Mouse (Mus musculus): ENCODE data around the gene Psma6. TPM values are rescaled to one million over a fixed set of nuclear protein-coding genes. Genes with fewer than 3 reads are reported as not detected.

Gene Psma6
- total and polyA plus RNA-seq, 3 experiments, result 70.9 to 163 (median 140) TPM

GRCm38 (mm10) chr12:55397544-55398239, 13.7 kb downstream of the Psma6 start:
- Histone ChIP-seq H3K27me3 (ENCODE audit: control insufficient read depth, insufficient read depth, low read length) (no peaks in the 10 kb centered on the region), H3K27ac (peak overlapping the region; percentile 97), H3K9ac (ENCODE audit: low read depth, low read length) (peak overlapping the region; percentile 83), H3K4me3 (peak overlapping the region; percentile 90), H3K4me1 (ENCODE audit: control insufficient read depth, insufficient read depth, low read length) (peaks cover 2% of the 10 kb centered on the region), H3K79me2 (replicated peaks; ENCODE audit: control insufficient read depth, insufficient read depth, low read length) (peaks cover 2% of the 10 kb centered on the region), H3K36me3 (ENCODE audit: control insufficient read depth, insufficient read depth, low read length) (peaks cover 8% of the 10 kb centered on the region)
- no peak for TF ChIP-seq CTCF (IDR thresholded peaks at IDR 0.05)
- TF ChIP-seq EP300 (IDR thresholded peaks at IDR 0.05; ENCODE audit: insufficient read depth, low read depth, low read length), result peak; percentile 62; the same call in 1 of the 2 replicates
- 36% methylated on average over 9 of the region's 9 CpGs for WGBS
- intact Hi-C loops (cut with DNase I), result loop anchor here (1.0 to 2.0 kb wide), 2 partner anchors 49 to 95 kb away; partner anchors contain the start of gene Nfkbia
- DNase-seq, result peak in 1 of 2 experiments; percentile 31

- H3K36me3 ChIP-seq (ENCODE audit: control insufficient read depth, insufficient read depth, low read length), result peaks cover 8% of the 10 kb centered on the region
- intact Hi-C loops (cut with DNase I), result loop anchor here (1.0 to 2.0 kb wide), 2 partner anchors 48 to 94 kb away; partner anchors contain the start of gene Nfkbia
- peak; percentile 93 to 94 for DNase-seq
- peaks cover 2% of the 10 kb centered on the region for H3K4me1 ChIP-seq (ENCODE audit: control insufficient read depth, insufficient read depth, low read length)
- peak overlapping the region; percentile 97 for H3K27ac ChIP-seq
- 1% methylated on average over 51 of the region's 51 CpGs for WGBS
- TF ChIP-seq POLR2A (IDR thresholded peaks at IDR 0.05; ENCODE audit: insufficient read depth, low read depth, low read length) (peak; percentile 96), CTCF (IDR thresholded peaks at IDR 0.05) (peak; percentile 45), EP300 (IDR thresholded peaks at IDR 0.05; ENCODE audit: insufficient read depth, low read depth, low read length) (peak; percentile 85; the same call in 1 of the 2 replicates)
- peaks cover 2% of the 10 kb centered on the region for H3K79me2 ChIP-seq (replicated peaks; ENCODE audit: control insufficient read depth, insufficient read depth, low read length)
- no peaks in the 10 kb centered on the region for H3K27me3 ChIP-seq (ENCODE audit: control insufficient read depth, insufficient read depth, low read length)
- peak overlapping the region; percentile 90 for H3K4me3 ChIP-seq
- H3K9ac ChIP-seq (ENCODE audit: low read depth, low read length), result peak overlapping the region; percentile 88
Observed at GRCm38 (mm10) chr12:55398240-55399127, 14.5 kb downstream of the Psma6 start.

DNA sequence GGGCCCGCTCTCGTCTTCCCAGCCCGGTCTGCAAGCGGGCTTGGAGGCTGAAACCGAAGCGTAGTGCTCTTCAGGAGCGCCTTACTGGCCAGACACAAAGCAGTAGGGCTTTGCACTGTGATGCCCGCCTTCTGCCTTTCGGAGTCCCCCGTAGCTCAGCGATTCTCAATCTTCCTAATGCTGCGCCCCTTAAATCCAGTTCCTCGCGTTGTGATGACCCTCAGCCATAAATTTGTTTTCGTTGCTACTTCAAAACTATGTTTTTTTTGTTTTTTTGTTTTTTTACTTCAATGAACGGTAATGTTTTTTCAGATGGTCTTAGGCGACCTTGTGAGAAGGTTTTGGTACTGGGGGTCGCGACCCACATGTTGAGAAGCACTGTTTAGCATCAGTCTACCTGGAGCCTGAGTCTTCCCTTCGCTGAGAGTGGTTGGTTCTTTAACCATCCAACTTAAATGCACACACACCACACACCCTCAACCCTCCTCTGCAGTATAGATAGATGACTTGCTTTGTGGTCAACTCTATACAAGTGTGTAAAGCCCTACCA, 15.2 kb downstream of the Psma6 start:
- Histone ChIP-seq H3K79me2 (replicated peaks; ENCODE audit: control insufficient read depth, insufficient read depth, low read length) (peaks cover 4% of the 10 kb centered on the region), H3K27ac (peak overlapping the region; percentile 97), H3K36me3 (ENCODE audit: control insufficient read depth, insufficient read depth, low read length) (peaks cover 8% of the 10 kb centered on the region), H3K4me3 (peak overlapping the region; percentile 90), H3K27me3 (ENCODE audit: control insufficient read depth, insufficient read depth, low read length) (no peaks in the 10 kb centered on the region), H3K4me1 (ENCODE audit: control insufficient read depth, insufficient read depth, low read length) (peaks cover 2% of the 10 kb centered on the region), H3K9ac (ENCODE audit: low read depth, low read length) (peak overlapping the region; percentile 88)
- intact Hi-C loops (cut with DNase I), result loop anchor here (2.0 kb wide), 1 partner anchor 48 kb away; no protein-coding TSS in a partner anchor
- TF ChIP-seq EP300 (IDR thresholded peaks at IDR 0.05; ENCODE audit: insufficient read depth, low read depth, low read length) (no peak), POLR2A (IDR thresholded peaks at IDR 0.05; ENCODE audit: insufficient read depth, low read depth, low read length) (no peak), CTCF (IDR thresholded peaks at IDR 0.05) (no peak)
- DNase-seq, result no peak
- 2% methylated on average over 20 of the region's 20 CpGs for WGBS

DNA sequence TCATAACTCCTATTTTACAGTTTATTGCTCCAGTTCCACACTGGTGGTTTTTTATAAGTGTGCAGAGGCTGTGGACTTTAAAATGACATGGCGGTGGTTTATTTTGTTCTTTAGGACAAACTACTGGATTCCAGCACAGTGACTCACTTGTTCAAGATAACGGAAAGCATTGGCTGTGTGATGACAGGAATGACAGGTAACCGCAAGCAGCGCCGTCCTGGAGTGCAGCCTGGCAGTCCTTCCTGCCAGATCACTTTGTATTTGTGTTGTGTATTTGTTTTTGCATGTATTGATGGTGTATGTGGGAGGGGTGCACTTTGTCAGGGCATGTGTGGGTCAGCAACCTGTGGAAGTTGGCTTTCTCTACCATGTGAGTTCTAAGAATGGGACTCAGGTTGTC, 23.9 kb downstream of the Psma6 start:
- H3K79me2 ChIP-seq (replicated peaks; ENCODE audit: control insufficient read depth, insufficient read depth, low read length), result peaks cover 7% of the 10 kb centered on the region
- H3K27me3 ChIP-seq (ENCODE audit: control insufficient read depth, insufficient read depth, low read length), result no peaks in the 10 kb centered on the region
- intact Hi-C loops (cut with DNase I), result no loop called here
- no peak overlapping the region for H3K4me3 ChIP-seq
- WGBS, result 37% methylated on average over 5 of the region's 5 CpGs
- H3K27ac ChIP-seq, result no peak overlapping the region
- H3K9ac ChIP-seq (ENCODE audit: low read depth, low read length), result no peak overlapping the region
- TF ChIP-seq CTCF (IDR thresholded peaks at IDR 0.05) (no peak), POLR2A (IDR thresholded peaks at IDR 0.05; ENCODE audit: insufficient read depth, low read depth, low read length) (no peak)
- no peaks in the 10 kb centered on the region for H3K4me1 ChIP-seq (ENCODE audit: control insufficient read depth, insufficient read depth, low read length)
- peaks cover 10% of the 10 kb centered on the region for H3K36me3 ChIP-seq (ENCODE audit: control insufficient read depth, insufficient read depth, low read length)
- no peak for DNase-seq

- TF ChIP-seq POLR2A (IDR thresholded peaks at IDR 0.05; ENCODE audit: insufficient read depth, low read depth, low read length) (no peak), CTCF (IDR thresholded peaks at IDR 0.05) (no peak), EP300 (IDR thresholded peaks at IDR 0.05; ENCODE audit: insufficient read depth, low read depth, low read length) (no peak)
- intact Hi-C loops (cut with DNase I), result no loop called here
- Histone ChIP-seq H3K4me3 (no peak overlapping the region), H3K27ac (no peak overlapping the region), H3K9ac (ENCODE audit: low read depth, low read length) (no peak overlapping the region), H3K27me3 (ENCODE audit: control insufficient read depth, insufficient read depth, low read length) (no peaks in the 10 kb centered on the region), H3K4me1 (ENCODE audit: control insufficient read depth, insufficient read depth, low read length) (no peaks in the 10 kb centered on the region), H3K36me3 (ENCODE audit: control insufficient read depth, insufficient read depth, low read length) (peaks cover 13% of the 10 kb centered on the region), H3K79me2 (replicated peaks; ENCODE audit: control insufficient read depth, insufficient read depth, low read length) (no peaks in the 10 kb centered on the region)
- 94% methylated on average over 5 of the region's 5 CpGs for WGBS
- no peak for DNase-seq
Observed at GRCm38 (mm10) chr12:55415255-55415654, 31.2 kb downstream of the Psma6 start.
